Mouse (Mus musculus) C2C12 (cell line): ENCODE measurements around the gene Efna2. TPM values are rescaled to one million over a fixed set of nuclear protein-coding genes. Genes with fewer than 3 reads are reported as not detected.
A peak's percentile ranks its signal among the peaks of the same experiment; 100 is the strongest.

Experiments
- H3K27me3 ChIP-seq: one replicate; pipeline ENCODE4 v1.6.1; 2011; ENCODE audit not compliant: control insufficient read depth, insufficient read depth, insufficient read length
- H3K36me3 ChIP-seq: one replicate; pipeline ENCODE4 v1.6.1; 2011; ENCODE audit not compliant: control insufficient read depth, insufficient read depth
- H3K4me3 ChIP-seq: one replicate; pipeline ENCODE4 v1.5.1; 2011; ENCODE audit warnings: mild to moderate bottlenecking, control low read depth; ENCODE audit not compliant: poor library complexity, insufficient read depth, severe bottlenecking
- H3K79me2 ChIP-seq: one replicate; pipeline ENCODE4 v1.6.1; 2011; ENCODE audit not compliant: control insufficient read depth, insufficient read depth
- H3K79me3 ChIP-seq: one replicate; pipeline ENCODE4 v1.6.1; 2011; ENCODE audit warnings: low read depth, control low read depth
- H3ac ChIP-seq: one replicate; pipeline ENCODE3; 2011; ENCODE audit warnings: low read depth; ENCODE audit not compliant: control insufficient read depth, insufficient read length
- CEBPB ChIP-seq: IDR thresholded peaks from one replicate; pipeline ENCODE4 v1.6.1; 2011; ENCODE audit warnings: low read depth, mild to moderate bottlenecking, control low read depth, moderate library complexity
- CTCF ChIP-seq: IDR thresholded peaks from one replicate; pipeline ENCODE4 v1.5.1; 2011; ENCODE audit not compliant: control insufficient read depth, insufficient read depth, insufficient read length
- FOSL1 ChIP-seq: IDR thresholded peaks from one replicate; pipeline ENCODE4 v1.8.0; 2011; ENCODE audit warnings: mild to moderate bottlenecking, low read length; ENCODE audit not compliant: poor library complexity, insufficient read depth, severe bottlenecking
- MAX ChIP-seq: IDR thresholded peaks from one replicate; pipeline ENCODE4 v1.6.1; 2011; ENCODE audit warnings: mild to moderate bottlenecking, control low read depth
- MYOD1 ChIP-seq: IDR thresholded peaks from one replicate; pipeline ENCODE4 v1.6.1; 2011; ENCODE audit warnings: low read depth; ENCODE audit not compliant: control insufficient read depth, insufficient read length
- MYOG ChIP-seq: IDR thresholded peaks from one replicate; pipeline ENCODE4 v1.6.1; 2011; ENCODE audit not compliant: control insufficient read depth, insufficient read length; ENCODE audit errors: extremely low read depth
- USF1 ChIP-seq: IDR thresholded peaks from one replicate; pipeline ENCODE4 v1.6.1; 2011; ENCODE audit warnings: low read depth, mild to moderate bottlenecking, control low read depth, moderate library complexity
- polyA plus RNA-seq: library from polyadenylated mRNA; unstranded; fragments of >200 nt; fragmentation: generic; extraction: Trizol; gene quantifications from one replicate; pipeline ENCODE4 v1.2.1, GENCODE M21; 2012; ENCODE audit warnings: missing spikeins

The Efna2 gene
- polyA plus RNA-seq, 1 experiment, result 3.2 TPM

GRCm38 (mm10) chr10:80175536-80176269 is 3.6 kb upstream of the Efna2 start:
- Histone ChIP-seq H3K27me3 (no peaks in the 10 kb centered on the region), H3K79me3 (no peaks in the 10 kb centered on the region), H3K79me2 (peaks cover 2% of the 10 kb centered on the region), H3ac (peak overlapping the region; percentile 31), H3K36me3 (peaks cover 17% of the 10 kb centered on the region), H3K4me3 (no peak overlapping the region)
- TF ChIP-seq CTCF (peak; percentile 20), MYOD1 (no peak), CEBPB (no peak)

DNA sequence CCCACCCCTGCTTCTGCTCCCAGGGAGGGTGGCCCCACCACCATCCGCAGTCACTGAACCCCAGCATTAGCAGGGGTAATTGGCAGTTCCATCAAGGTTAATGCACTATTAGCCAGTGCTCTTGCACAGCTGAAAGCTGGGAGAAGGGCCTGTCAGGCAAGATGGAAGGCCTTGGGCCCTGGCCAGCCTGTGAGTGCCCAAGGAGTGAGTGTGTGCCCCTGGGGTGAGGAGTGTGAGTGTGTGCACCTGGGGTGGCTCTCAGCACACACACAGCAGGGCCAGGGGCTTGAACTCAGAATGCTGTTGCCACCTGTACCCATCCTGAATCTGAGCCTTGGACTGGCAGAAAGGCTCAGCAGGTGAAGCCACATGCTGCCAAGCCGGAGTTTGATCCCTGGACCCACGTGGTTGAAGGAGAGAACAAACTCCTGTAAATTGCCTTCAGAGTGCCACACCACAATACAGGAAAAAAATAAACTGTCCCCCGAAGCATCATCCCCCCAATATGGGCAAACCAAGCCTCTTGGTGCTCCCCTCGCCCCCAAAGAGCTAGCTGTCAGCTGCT is 2.9 kb upstream of the Efna2 start:
- Histone ChIP-seq H3K4me3 (no peak overlapping the region), H3K79me3 (no peaks in the 10 kb centered on the region), H3K36me3 (peaks cover 10% of the 10 kb centered on the region), H3K27me3 (no peaks in the 10 kb centered on the region), H3K79me2 (no peaks in the 10 kb centered on the region), H3ac (no peak overlapping the region)
- TF ChIP-seq MYOG, result no peak
- no peak for TF ChIP-seq USF1
- TF ChIP-seq MYOD1, result no peak
- no peak for TF ChIP-seq CEBPB
- no peak for TF ChIP-seq CTCF

GRCm38 (mm10) chr10:80177441-80178279 is 1.6 kb upstream of the Efna2 start:
- H3K27me3 ChIP-seq, result no peaks in the 10 kb centered on the region
- TF ChIP-seq MYOD1 (peak; percentile 28), CTCF (no peak)
- H3K79me3 ChIP-seq, result no peaks in the 10 kb centered on the region
- no peaks in the 10 kb centered on the region for H3K36me3 ChIP-seq
- H3K4me3 ChIP-seq, result no peak overlapping the region
- no peaks in the 10 kb centered on the region for H3K79me2 ChIP-seq
- H3ac ChIP-seq, result no peak overlapping the region

DNA sequence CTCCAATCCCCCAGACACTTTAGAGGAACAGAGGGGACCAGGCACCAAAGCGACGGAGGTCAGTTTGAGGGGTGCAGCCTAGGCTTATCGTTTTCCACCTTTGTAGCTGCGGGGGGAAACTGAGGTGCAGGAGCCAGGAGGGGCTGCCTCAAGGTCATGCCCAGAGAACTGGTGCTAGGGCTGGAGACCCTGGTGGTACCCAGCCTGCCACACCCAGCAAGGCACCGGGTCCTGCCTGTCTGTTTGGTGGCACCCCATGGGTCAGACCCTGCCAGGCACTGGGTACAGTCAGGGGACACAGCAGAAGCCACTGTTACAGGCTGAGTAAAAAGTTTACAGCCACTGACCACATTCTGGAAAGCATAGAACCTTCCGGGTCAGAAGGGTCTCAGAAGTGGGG is 1.0 kb downstream of the Efna2 start:
- H3K79me2 ChIP-seq, result no peaks in the 10 kb centered on the region
- no peak for TF ChIP-seq CEBPB
- TF ChIP-seq MAX, result no peak
- no peaks in the 10 kb centered on the region for H3K79me3 ChIP-seq
- no peaks in the 10 kb centered on the region for H3K27me3 ChIP-seq
- no peak overlapping the region for H3K4me3 ChIP-seq
- H3K36me3 ChIP-seq, result no peaks in the 10 kb centered on the region
- H3ac ChIP-seq, result peak overlapping the region; percentile 20

GRCm38 (mm10) chr10:80180823-80181222 is 1.5 kb downstream of the Efna2 start:
- no peaks in the 10 kb centered on the region for H3K79me3 ChIP-seq
- TF ChIP-seq FOSL1 (no peak), CTCF (no peak), CEBPB (no peak), MYOD1 (no peak), MAX (no peak), MYOG (no peak)
- H3K36me3 ChIP-seq, result no peaks in the 10 kb centered on the region
- H3K79me2 ChIP-seq, result no peaks in the 10 kb centered on the region
- H3K4me3 ChIP-seq, result no peak overlapping the region
- no peak overlapping the region for H3ac ChIP-seq
- H3K27me3 ChIP-seq, result no peaks in the 10 kb centered on the region

- Histone ChIP-seq H3K79me2 (no peaks in the 10 kb centered on the region), H3K4me3 (no peak overlapping the region), H3ac (no peak overlapping the region), H3K36me3 (no peaks in the 10 kb centered on the region), H3K79me3 (no peaks in the 10 kb centered on the region), H3K27me3 (no peaks in the 10 kb centered on the region)
- TF ChIP-seq MAX (no peak), CEBPB (no peak), MYOG (no peak), USF1 (no peak), FOSL1 (no peak), CTCF (no peak), MYOD1 (no peak)
Observed at GRCm38 (mm10) chr10:80182547-80182946, 3.3 kb downstream of the Efna2 start.
